In genomic region chr8:88137748-88138484, GRCm38 (mm10) we compare ENCODE assay signal across 8 mouse cellular contexts. TPM values are rescaled to one million over a fixed set of nuclear protein-coding genes. Genes with fewer than 3 reads are reported as not detected.
DNase-seq lines count a peak whose midpoint lies in the region; ATAC-seq lines count a peak whose summit lies in the region.

Gene Heatr3 (plus strand): TSS chr8:88137855.

- H3K27me3 ChIP-seq in megakaryocyte, embryonic 14.5 days (replicated peaks): no peaks in the 10 kb centered on the region

- no peaks in the 10 kb centered on the region for H3K9me3 ChIP-seq in megakaryocyte, embryonic 14.5 days

- peak within 1 kb of the TSS; percentile 97 for H3K4me3 ChIP-seq in megakaryocyte, embryonic 14.5 days (replicated peaks)

- H3K36me3 ChIP-seq in megakaryocyte, embryonic 14.5 days (replicated peaks; ENCODE audit: low read length): peaks cover 69% of the 10 kb centered on the region

- H3K4me1 ChIP-seq in megakaryocyte, embryonic 14.5 days: peaks cover 29% of the 10 kb centered on the region

- peak; percentile 98 for DNase-seq in ZHBTc4 (ENCODE audit: low read depth, low spot score)
- DNase-seq in gastrocnemius, adult 8-10 months (ENCODE audit: low spot score in 2 of 2): peak; percentile 93 to 95
- DNase-seq in hindlimb bud, embryonic 11.5 days (ENCODE audit: extremely low spot score, low read depth, low spot score): peak; percentile 73
- peak; percentile 94 to 95 for DNase-seq in left cerebral cortex, adult 8-10 months (ENCODE audit: low spot score in 2 of 2)
- peak; percentile 97 for DNase-seq in right cerebral cortex, postnatal 10 days (ENCODE audit: low spot score in 2 of 2)
- DNase-seq in urinary bladder, postnatal 25 days (ENCODE audit: low spot score): peak; percentile 98

- peak; percentile 94 for ATAC-seq in common myeloid progenitor, adult 5-6 weeks (replicated peaks; ENCODE audit: low read depth, poor library complexity, severe bottlenecking)

RNA-seq across cellular contexts. Expression of gene Heatr3, which starts in this region (rescaled TPM):
- total RNA-seq in common myeloid progenitor, adult 5-6 weeks (2017): 55.4 and 58.3 TPM in 2 replicates
- 10 to 100 TPM; 30.2 to 41.2 (median 33.5) TPM for total RNA-seq in gastrocnemius, adult 8-10 months (2022)
- 10 to 100 TPM; 23.1 to 29.8 (median 27.8) TPM for total RNA-seq in left cerebral cortex, adult 8-10 months (2022)
- 1.0 and 2.9 TPM in 2 replicates for polyA plus RNA-seq in megakaryocyte, embryonic 14.5 days (2012; ENCODE audit: insufficient read depth, low replicate concordance)

Comparison
In these comparisons a context has a peak if more than half of its experiments do, and no peak if none do; other contexts are left out.
1. Peak in every context shown above with its lines: DNase-seq, ATAC-seq and H3K4me3 ChIP-seq.